Mouse (Mus musculus): Measurements from ENCODE around the gene Rbm8a2.

Gene Rbm8a2

DNA sequence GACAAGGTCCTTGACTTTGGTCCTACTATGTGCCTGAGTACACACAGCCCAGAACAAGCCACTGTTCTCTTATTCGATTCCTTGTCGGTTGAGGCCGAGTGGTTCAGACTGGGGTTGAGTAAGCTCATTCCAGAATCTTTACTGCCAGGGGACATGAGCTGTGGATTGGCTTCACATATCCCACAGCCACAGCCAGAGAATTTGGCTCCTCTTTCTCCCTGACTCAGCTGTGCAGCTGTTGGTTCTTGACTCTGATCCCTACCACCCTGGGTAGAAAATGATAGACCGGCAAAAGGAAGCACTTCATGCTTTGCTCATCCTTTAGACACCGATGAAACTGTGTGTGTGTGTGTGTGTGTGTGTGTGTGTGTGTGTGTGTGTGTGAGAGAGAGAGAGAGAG lies 47.5 kb downstream of the Rbm8a2 start:
- no peak for DNase-seq (ENCODE audit: low read depth, low spot score)
